Mouse (Mus musculus): ENCODE results near the gene Zfp386. TPM values are rescaled to one million over a fixed set of nuclear protein-coding genes. Genes with fewer than 3 reads are reported as not detected.

The Zfp386 gene
- polyA plus RNA-seq, 1 experiment from 2014 or later: 25.5 TPM

GRCm38 (mm10) chr12:116056112-116056511 lies 8.6 kb downstream of the Zfp386 start:
- no peak overlapping the region for H3K4me2 ChIP-seq
- H3K9ac ChIP-seq: no peak overlapping the region
- H3K9me3 ChIP-seq (replicated peaks): peaks cover 25% of the 10 kb centered on the region
- peaks cover 60% of the 10 kb centered on the region for H3K36me3 ChIP-seq
- no peaks in the 10 kb centered on the region for H3K4me1 ChIP-seq (replicated peaks)
- no peaks in the 10 kb centered on the region for H3K27me3 ChIP-seq
- ATAC-seq (replicated peaks; ENCODE audit: insufficient number of reproducible peaks, insufficient read depth, low FRiP score, low read depth): no peak
- no peak overlapping the region for H3K27ac ChIP-seq
- 95% methylated on average over 3 of the region's 3 CpGs for WGBS
- H3K4me3 ChIP-seq: no peak overlapping the region

- Histone ChIP-seq H3K9ac (no peak overlapping the region), H3K27ac (no peak overlapping the region), H3K4me1 (replicated peaks) (no peaks in the 10 kb centered on the region), H3K9me3 (replicated peaks) (peaks cover 36% of the 10 kb centered on the region), H3K4me2 (no peak overlapping the region), H3K4me3 (no peak overlapping the region), H3K27me3 (no peaks in the 10 kb centered on the region), H3K36me3 (peaks cover 49% of the 10 kb centered on the region)
- ATAC-seq (replicated peaks; ENCODE audit: insufficient number of reproducible peaks, insufficient read depth, low FRiP score, low read depth): no peak
- 92% methylated on average over 5 of the region's 5 CpGs for WGBS
These were observed 14.2 kb downstream of the Zfp386 start for GRCm38 (mm10) chr12:116061561-116062193.

GRCm38 (mm10) chr12:116062194-116062583 lies 14.7 kb downstream of the Zfp386 start:
- peaks cover 36% of the 10 kb centered on the region for H3K9me3 ChIP-seq (replicated peaks)
- H3K27me3 ChIP-seq: no peaks in the 10 kb centered on the region
- no peak overlapping the region for H3K9ac ChIP-seq
- no peak overlapping the region for H3K4me3 ChIP-seq
- WGBS: 87% methylated on average over 2 of the region's 2 CpGs
- H3K4me2 ChIP-seq: no peak overlapping the region
- H3K27ac ChIP-seq: no peak overlapping the region
- no peaks in the 10 kb centered on the region for H3K4me1 ChIP-seq (replicated peaks)
- no peak for ATAC-seq (replicated peaks; ENCODE audit: insufficient number of reproducible peaks, insufficient read depth, low FRiP score, low read depth)
- peaks cover 44% of the 10 kb centered on the region for H3K36me3 ChIP-seq

GRCm38 (mm10) chr12:116063020-116063419 lies 15.5 kb downstream of the Zfp386 start:
- Histone ChIP-seq H3K4me1 (replicated peaks) (no peaks in the 10 kb centered on the region), H3K36me3 (peaks cover 38% of the 10 kb centered on the region), H3K27ac (no peak overlapping the region), H3K27me3 (no peaks in the 10 kb centered on the region), H3K4me2 (no peak overlapping the region), H3K4me3 (no peak overlapping the region), H3K9ac (no peak overlapping the region), H3K9me3 (replicated peaks) (peaks cover 36% of the 10 kb centered on the region)
- no peak for ATAC-seq (replicated peaks; ENCODE audit: insufficient number of reproducible peaks, insufficient read depth, low FRiP score, low read depth)
- WGBS: 92% methylated on average over 4 of the region's 4 CpGs

GRCm38 (mm10) chr12:116071023-116071422 lies 23.5 kb downstream of the Zfp386 start:
- no peak overlapping the region for H3K4me3 ChIP-seq
- ATAC-seq (replicated peaks; ENCODE audit: insufficient number of reproducible peaks, insufficient read depth, low FRiP score, low read depth): peak; percentile 35; the same call in 1 of the 2 replicates
- no peaks in the 10 kb centered on the region for H3K4me1 ChIP-seq (replicated peaks)
- H3K27ac ChIP-seq: no peak overlapping the region
- no peak overlapping the region for H3K9ac ChIP-seq
- WGBS: 14% methylated on average over 3 of the region's 3 CpGs
- no peaks in the 10 kb centered on the region for H3K9me3 ChIP-seq (replicated peaks)
- H3K36me3 ChIP-seq: no peaks in the 10 kb centered on the region
- H3K27me3 ChIP-seq: peaks cover 22% of the 10 kb centered on the region
- H3K4me2 ChIP-seq: no peak overlapping the region

- Histone ChIP-seq H3K4me1 (replicated peaks) (peaks cover 8% of the 10 kb centered on the region; the same call in 1 of the 2 replicates), H3K27me3 (peaks cover 40% of the 10 kb centered on the region), H3K4me3 (peak within 1 kb of the TSS; percentile 63), H3K36me3 (no peaks in the 10 kb centered on the region), H3K9ac (peak within 1 kb of the TSS; percentile 55), H3K9me3 (replicated peaks) (no peaks in the 10 kb centered on the region), H3K4me2 (peak within 1 kb of the TSS; percentile 98), H3K27ac (no peak within 1 kb of the TSS)
- peak; percentile 76 for ATAC-seq (replicated peaks; ENCODE audit: insufficient number of reproducible peaks, insufficient read depth, low FRiP score, low read depth)
- 5% methylated on average over 33 of the region's 33 CpGs for WGBS
These were observed 29.7 kb downstream of the Zfp386 start, which contains the start of gene Vipr2 for GRCm38 (mm10) chr12:116077074-116077854. Vipr2 (plus strand) TSS chr12:116077726.

- H3K9ac ChIP-seq: peak overlapping the region; percentile 55
- peaks cover 8% of the 10 kb centered on the region; the same call in 1 of the 2 replicates for H3K4me1 ChIP-seq (replicated peaks)
- H3K9me3 ChIP-seq (replicated peaks): no peaks in the 10 kb centered on the region
- H3K27ac ChIP-seq: no peak overlapping the region
- peak overlapping the region; percentile 63 for H3K4me3 ChIP-seq
- peaks cover 40% of the 10 kb centered on the region for H3K27me3 ChIP-seq
- H3K36me3 ChIP-seq: no peaks in the 10 kb centered on the region
- H3K4me2 ChIP-seq: peak overlapping the region; percentile 98
- ATAC-seq (replicated peaks; ENCODE audit: insufficient number of reproducible peaks, insufficient read depth, low FRiP score, low read depth): no peak
- under 1% methylated on average over 24 of the region's 24 CpGs for WGBS
These were observed 30.4 kb downstream of the Zfp386 start for GRCm38 (mm10) chr12:116077855-116078366.

GRCm38 (mm10) chr12:116083125-116083524 lies 35.6 kb downstream of the Zfp386 start:
- Histone ChIP-seq H3K36me3 (no peaks in the 10 kb centered on the region), H3K4me3 (no peak overlapping the region), H3K4me2 (no peak overlapping the region), H3K27ac (no peak overlapping the region), H3K4me1 (replicated peaks) (no peaks in the 10 kb centered on the region), H3K27me3 (peaks cover 9% of the 10 kb centered on the region), H3K9ac (no peak overlapping the region), H3K9me3 (replicated peaks) (no peaks in the 10 kb centered on the region)
- no peak for ATAC-seq (replicated peaks; ENCODE audit: insufficient number of reproducible peaks, insufficient read depth, low FRiP score, low read depth)
- 86% methylated on average over 6 of the region's 6 CpGs for WGBS

GRCm38 (mm10) chr12:116084294-116084693 lies 36.8 kb downstream of the Zfp386 start:
- Histone ChIP-seq H3K9me3 (replicated peaks) (no peaks in the 10 kb centered on the region), H3K27me3 (peaks cover under 1% of the 10 kb centered on the region), H3K4me1 (replicated peaks) (no peaks in the 10 kb centered on the region), H3K36me3 (no peaks in the 10 kb centered on the region), H3K27ac (no peak overlapping the region), H3K9ac (no peak overlapping the region), H3K4me2 (no peak overlapping the region), H3K4me3 (no peak overlapping the region)
- no peak for ATAC-seq (replicated peaks; ENCODE audit: insufficient number of reproducible peaks, insufficient read depth, low FRiP score, low read depth)
- WGBS: 72% methylated on average over 2 of the region's 2 CpGs

- Histone ChIP-seq H3K4me1 (replicated peaks) (no peaks in the 10 kb centered on the region), H3K27ac (no peak overlapping the region), H3K27me3 (no peaks in the 10 kb centered on the region), H3K4me2 (no peak overlapping the region), H3K9me3 (replicated peaks) (no peaks in the 10 kb centered on the region), H3K9ac (no peak overlapping the region), H3K36me3 (no peaks in the 10 kb centered on the region), H3K4me3 (no peak overlapping the region)
- 79% methylated on average over 5 of the region's 5 CpGs for WGBS
- no peak for ATAC-seq (replicated peaks; ENCODE audit: insufficient number of reproducible peaks, insufficient read depth, low FRiP score, low read depth)
These were observed 39.6 kb downstream of the Zfp386 start for GRCm38 (mm10) chr12:116086951-116087600.

GRCm38 (mm10) chr12:116089836-116090235 lies 42.3 kb downstream of the Zfp386 start:
- H3K4me3 ChIP-seq: no peak overlapping the region
- ATAC-seq (replicated peaks; ENCODE audit: insufficient number of reproducible peaks, insufficient read depth, low FRiP score, low read depth): no peak
- no peak overlapping the region for H3K27ac ChIP-seq
- H3K4me1 ChIP-seq (replicated peaks): no peaks in the 10 kb centered on the region
- 72% methylated on average over 3 of the region's 3 CpGs for WGBS
- no peaks in the 10 kb centered on the region for H3K27me3 ChIP-seq
- H3K9ac ChIP-seq: no peak overlapping the region
- H3K4me2 ChIP-seq: no peak overlapping the region
- no peaks in the 10 kb centered on the region for H3K9me3 ChIP-seq (replicated peaks)
- no peaks in the 10 kb centered on the region for H3K36me3 ChIP-seq

All from heart, embryonic 15.5 days (tissue).